Mouse (Mus musculus): ENCODE measurements around the gene Ly6g6d. TPM values are rescaled to one million over a fixed set of nuclear protein-coding genes. Genes with fewer than 3 reads are reported as not detected.

The Ly6g6d gene
- polyA plus RNA-seq, 1 experiment from 2014 or later: 1.2 TPM

Other genes starting within 250 kb of the Ly6g6d start
- 33.1 and 34.3 TPM in 2 replicates for gene Stk19, start 241.1 kb downstream of the Ly6g6d start, polyA plus RNA-seq (2015; fragmentation: Nextera tagmentation; extraction: Ambion mirVana)
- gene Dxo, start 241.0 kb downstream of the Ly6g6d start, polyA plus RNA-seq (2015; fragmentation: Nextera tagmentation; extraction: Ambion mirVana): 32.9 and 33.7 TPM in 2 replicates
- 22.8 and 27.9 TPM in 2 replicates for gene Skiv2l, start 227.9 kb downstream of the Ly6g6d start, polyA plus RNA-seq (2015; fragmentation: Nextera tagmentation; extraction: Ambion mirVana)
- 49.8 and 51.5 TPM in 2 replicates for gene Nelfe, start 227.7 kb downstream of the Ly6g6d start, polyA plus RNA-seq (2015; fragmentation: Nextera tagmentation; extraction: Ambion mirVana)
- gene Cfb, start 215.5 kb downstream of the Ly6g6d start, polyA plus RNA-seq (2015; fragmentation: Nextera tagmentation; extraction: Ambion mirVana): 5.7 and 8.3 TPM in 2 replicates
- 0.99 and 1.2 TPM in 2 replicates for gene Zbtb12, start 198.6 kb downstream of the Ly6g6d start, polyA plus RNA-seq (2015; fragmentation: Nextera tagmentation; extraction: Ambion mirVana)
- gene Gm20547, start 196.0 kb downstream of the Ly6g6d start, polyA plus RNA-seq (2015; fragmentation: Nextera tagmentation; extraction: Ambion mirVana): not detected in 2 replicates
- gene C2, start 179.8 kb downstream of the Ly6g6d start, polyA plus RNA-seq (2015; fragmentation: Nextera tagmentation; extraction: Ambion mirVana): 7.5 and 11.8 TPM in 2 replicates
- 26.6 and 32.9 TPM in 2 replicates for gene Ehmt2, start 179.6 kb downstream of the Ly6g6d start, polyA plus RNA-seq (2015; fragmentation: Nextera tagmentation; extraction: Ambion mirVana)
- gene Slc44a4, start 163.6 kb downstream of the Ly6g6d start, polyA plus RNA-seq (2015; fragmentation: Nextera tagmentation; extraction: Ambion mirVana): 0.08 and 0.25 TPM in 2 replicates
- gene Neu1, start 146.8 kb downstream of the Ly6g6d start, polyA plus RNA-seq (2015; fragmentation: Nextera tagmentation; extraction: Ambion mirVana): 15.6 and 21.0 TPM in 2 replicates
- gene Hspa1b, start 118.8 kb downstream of the Ly6g6d start, polyA plus RNA-seq (2015; fragmentation: Nextera tagmentation; extraction: Ambion mirVana): 0.13 and 0.32 TPM in 2 replicates
- gene Gm20481, start 108.2 kb downstream of the Ly6g6d start, polyA plus RNA-seq (2015; fragmentation: Nextera tagmentation; extraction: Ambion mirVana): not detected in 2 replicates
- gene Hspa1a, start 105.9 kb downstream of the Ly6g6d start, polyA plus RNA-seq (2015; fragmentation: Nextera tagmentation; extraction: Ambion mirVana): 1.7 and 1.8 TPM in 2 replicates
- 0.23 and 0.30 TPM in 2 replicates for gene Hspa1l, start 105.4 kb downstream of the Ly6g6d start, polyA plus RNA-seq (2015; fragmentation: Nextera tagmentation; extraction: Ambion mirVana)
- 138 and 160 TPM in 2 replicates for gene Lsm2, start 96.2 kb downstream of the Ly6g6d start, polyA plus RNA-seq (2015; fragmentation: Nextera tagmentation; extraction: Ambion mirVana)
- gene Vars, start 77.1 kb downstream of the Ly6g6d start, polyA plus RNA-seq (2015; fragmentation: Nextera tagmentation; extraction: Ambion mirVana): 104 and 108 TPM in 2 replicates
- gene Vwa7, start 61.5 kb downstream of the Ly6g6d start, polyA plus RNA-seq (2015; fragmentation: Nextera tagmentation; extraction: Ambion mirVana): 0.40 and 0.49 TPM in 2 replicates
- 19.7 and 23.0 TPM in 2 replicates for gene Sapcd1, start 50.0 kb downstream of the Ly6g6d start, polyA plus RNA-seq (2015; fragmentation: Nextera tagmentation; extraction: Ambion mirVana)
- 6.9 and 8.1 TPM in 2 replicates for gene Msh5, start 31.3 kb downstream of the Ly6g6d start, polyA plus RNA-seq (2015; fragmentation: Nextera tagmentation; extraction: Ambion mirVana)
- 245 and 258 TPM in 2 replicates for gene Clic1, start 28.1 kb downstream of the Ly6g6d start, polyA plus RNA-seq (2015; fragmentation: Nextera tagmentation; extraction: Ambion mirVana)
- gene Ddah2, start 19.0 kb downstream of the Ly6g6d start, polyA plus RNA-seq (2015; fragmentation: Nextera tagmentation; extraction: Ambion mirVana): 52.0 and 69.5 TPM in 2 replicates
- gene Ly6g6c, start 12.7 kb downstream of the Ly6g6d start, polyA plus RNA-seq (2015; fragmentation: Nextera tagmentation; extraction: Ambion mirVana): 0.17 TPM in 1 of 2 replicates, not detected in the other
- 2.5 and 3.1 TPM in 2 replicates for gene Mpig6b, start 11.9 kb downstream of the Ly6g6d start, polyA plus RNA-seq (2015; fragmentation: Nextera tagmentation; extraction: Ambion mirVana)
- 0.23 and 0.47 TPM in 2 replicates for gene Ly6g6e, start 1.2 kb downstream of the Ly6g6d start, polyA plus RNA-seq (2015; fragmentation: Nextera tagmentation; extraction: Ambion mirVana)
- gene Ly6g6f, start 7.5 kb upstream of the Ly6g6d start, polyA plus RNA-seq (2015; fragmentation: Nextera tagmentation; extraction: Ambion mirVana): 1.4 and 2.2 TPM in 2 replicates
- gene Abhd16a, start 11.2 kb upstream of the Ly6g6d start, polyA plus RNA-seq (2015; fragmentation: Nextera tagmentation; extraction: Ambion mirVana): 101 and 108 TPM in 2 replicates
- gene Ly6g5c, start 30.2 kb upstream of the Ly6g6d start, polyA plus RNA-seq (2015; fragmentation: Nextera tagmentation; extraction: Ambion mirVana): not detected in 2 replicates
- gene Ly6g5b, start 37.4 kb upstream of the Ly6g6d start, polyA plus RNA-seq (2015; fragmentation: Nextera tagmentation; extraction: Ambion mirVana): 0.81 and 1.3 TPM in 2 replicates
- 19.0 and 20.3 TPM in 2 replicates for gene Gpank1, start 43.4 kb upstream of the Ly6g6d start, polyA plus RNA-seq (2015; fragmentation: Nextera tagmentation; extraction: Ambion mirVana)
- gene Csnk2b, start 44.0 kb upstream of the Ly6g6d start, polyA plus RNA-seq (2015; fragmentation: Nextera tagmentation; extraction: Ambion mirVana): 191 and 199 TPM in 2 replicates
- 6.7 and 8.1 TPM in 2 replicates for gene D17H6S53E, start 48.3 kb upstream of the Ly6g6d start, polyA plus RNA-seq (2015; fragmentation: Nextera tagmentation; extraction: Ambion mirVana)
- 0.17 and 0.64 TPM in 2 replicates for gene Apom, start 54.0 kb upstream of the Ly6g6d start, polyA plus RNA-seq (2015; fragmentation: Nextera tagmentation; extraction: Ambion mirVana)
- gene Bag6, start 57.1 kb upstream of the Ly6g6d start, polyA plus RNA-seq (2015; fragmentation: Nextera tagmentation; extraction: Ambion mirVana): 31.2 and 32.4 TPM in 2 replicates
- 85.1 and 90.0 TPM in 2 replicates for gene Prrc2a, start 86.8 kb upstream of the Ly6g6d start, polyA plus RNA-seq (2015; fragmentation: Nextera tagmentation; extraction: Ambion mirVana)
- 36.5 and 52.2 TPM in 2 replicates for gene Aif1, start 98.0 kb upstream of the Ly6g6d start, polyA plus RNA-seq (2015; fragmentation: Nextera tagmentation; extraction: Ambion mirVana)
- 93.5 and 134 TPM in 2 replicates for gene Lst1, start 110.4 kb upstream of the Ly6g6d start, polyA plus RNA-seq (2015; fragmentation: Nextera tagmentation; extraction: Ambion mirVana)
- gene Ltb, start 116.4 kb upstream of the Ly6g6d start, polyA plus RNA-seq (2015; fragmentation: Nextera tagmentation; extraction: Ambion mirVana): 24.4 and 36.4 TPM in 2 replicates
- 1.7 and 2.2 TPM in 2 replicates for gene Tnf, start 123.9 kb upstream of the Ly6g6d start, polyA plus RNA-seq (2015; fragmentation: Nextera tagmentation; extraction: Ambion mirVana)
- 0.17 and 0.79 TPM in 2 replicates for gene Lta, start 127.3 kb upstream of the Ly6g6d start, polyA plus RNA-seq (2015; fragmentation: Nextera tagmentation; extraction: Ambion mirVana)
- gene Gm16181, start 142.8 kb upstream of the Ly6g6d start, polyA plus RNA-seq (2015; fragmentation: Nextera tagmentation; extraction: Ambion mirVana): 0.82 and 2.5 TPM in 2 replicates
- 2.3 and 2.4 TPM in 2 replicates for gene Atp6v1g2, start 155.6 kb upstream of the Ly6g6d start, polyA plus RNA-seq (2015; fragmentation: Nextera tagmentation; extraction: Ambion mirVana)
- gene Nfkbil1, start 157.7 kb upstream of the Ly6g6d start, polyA plus RNA-seq (2015; fragmentation: Nextera tagmentation; extraction: Ambion mirVana): 7.3 and 8.5 TPM in 2 replicates
- 195 TPM in 2 replicates for gene Ddx39b, start 163.7 kb upstream of the Ly6g6d start, polyA plus RNA-seq (2015; fragmentation: Nextera tagmentation; extraction: Ambion mirVana)
- gene H2-D1, start 184.7 kb upstream of the Ly6g6d start, polyA plus RNA-seq (2015; fragmentation: Nextera tagmentation; extraction: Ambion mirVana): 356 and 410 TPM in 2 replicates
- gene H2-Q1, start 242.3 kb upstream of the Ly6g6d start, polyA plus RNA-seq (2015; fragmentation: Nextera tagmentation; extraction: Ambion mirVana): 0.05 TPM in 1 of 2 replicates, not detected in the other

All from spleen, postnatal 0 days (tissue).